28 mouse cellular contexts compared by ENCODE assay signal in the genomic region with DNA sequence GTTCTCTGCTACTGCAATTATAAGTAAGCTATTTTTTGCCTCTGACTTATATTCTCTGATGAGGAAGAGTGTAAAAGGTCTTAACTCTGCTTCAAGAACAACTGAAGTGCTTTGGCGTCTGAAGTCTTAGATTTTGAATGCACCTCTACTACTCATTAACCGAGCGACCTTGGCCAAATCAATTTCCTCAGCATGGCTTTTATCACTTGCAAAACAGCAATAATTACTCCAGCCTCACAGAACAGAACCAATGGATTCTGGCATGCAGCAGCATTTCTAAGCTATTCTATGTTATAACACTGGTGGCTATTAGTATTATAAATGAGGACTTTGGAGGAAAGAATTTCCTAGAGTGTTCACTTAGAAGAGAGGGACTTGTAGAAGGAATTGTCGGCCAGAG.
DNase-seq lines count a peak whose midpoint lies in the region; ATAC-seq and TF ChIP-seq lines count a peak whose summit lies in the region.
"Had no signal": no experiment of that assay in that cellular context is flagged by ENCODE, and none has a peak within 500 bp of the region (broad histone marks: within the 10 kb centered on the region; RNA-seq: fewer than 3 reads in every experiment).

No protein-coding gene starts in this region.

- no peak overlapping the region for H3K4me2 ChIP-seq in kidney, embryonic 15.5 days
- H3K4me2 ChIP-seq: embryonic facial prominence, embryonic 13.5 days; forebrain, embryonic 15.5 days; heart, embryonic 15.5 days; liver, embryonic 13.5 days; midbrain, embryonic 13.5 days; stomach, embryonic 15.5 days had no signal

- TF ChIP-seq POLR2A in kidney, adult 2 months (IDR thresholded peaks at IDR 0.05; ENCODE audit: low read depth, low read length): no peak
- no peak for TF ChIP-seq POLR2A in brain, embryonic 14.5 days (IDR thresholded peaks at IDR 0.05; ENCODE audit: borderline replicate concordance, extremely low read depth, insufficient read depth, insufficient read length, poor library complexity, severe bottlenecking)

- WGBS in kidney, adult 2 months: 37% methylated on average over 4 of the region's 4 CpGs
- WGBS in kidney, embryonic 15.5 days: 51% methylated on average over 4 of the region's 4 CpGs
- WGBS in limb, embryonic 10.5 days: 39% methylated on average over 4 of the region's 4 CpGs

- no peak overlapping the region for H3K4me3 ChIP-seq in kidney, adult 2 months (ENCODE audit: insufficient read depth, low read depth, low read length)
- H3K4me3 ChIP-seq in kidney, embryonic 15.5 days (replicated peaks): no peak overlapping the region
- H3K4me3 ChIP-seq in limb, embryonic 10.5 days: no peak overlapping the region
- H3K4me3 ChIP-seq: embryonic facial prominence, embryonic 13.5 days; forebrain, embryonic 10.5 days; forebrain, embryonic 15.5 days; gastrocnemius, adult 2 months; heart, embryonic 15.5 days; liver, embryonic 13.5 days; midbrain, embryonic 13.5 days; stomach, embryonic 15.5 days had no signal

- DNase-seq in kidney, adult 2 months: peak; percentile 47
- DNase-seq in kidney, postnatal 4 days: no peak
- peak; percentile 36 for DNase-seq in brain, embryonic 14.5 days (ENCODE audit: low read depth)
- no peak for DNase-seq in limb, embryonic 10.5 days (ENCODE audit: low spot score)
- DNase-seq in cerebellum, postnatal 36 days: no peak
- no peak for DNase-seq in frontal cortex, postnatal 10 days (ENCODE audit: low spot score in 2 of 2)
- no peak for DNase-seq in heart, adult 18-20 months
- DNase-seq: adrenal gland, postnatal 10 days; cerebellum, adult 11 months; cerebellum, adult 9-10 months; gastrocnemius, adult 2 months; layer of hippocampus, postnatal 36 days; liver, embryonic 13.5 days; lung, adult 18-20 months; lung, postnatal 4 days; retina, postnatal 1 day; right cerebral cortex, postnatal 14 days; thymus, postnatal 14 days had no signal

- H3K27ac ChIP-seq in kidney, adult 2 months (ENCODE audit: insufficient read depth, low read depth, low read length): no peak overlapping the region
- H3K27ac ChIP-seq in kidney, embryonic 15.5 days: peak overlapping the region; percentile 66
- peak overlapping the region; percentile 61 for H3K27ac ChIP-seq in limb, embryonic 10.5 days
- H3K27ac ChIP-seq: embryonic facial prominence, embryonic 13.5 days; forebrain, embryonic 10.5 days; forebrain, embryonic 15.5 days; gastrocnemius, adult 2 months; heart, embryonic 15.5 days; liver, embryonic 13.5 days; midbrain, embryonic 13.5 days; stomach, embryonic 15.5 days had no signal

- no peaks in the 10 kb centered on the region for H3K27me3 ChIP-seq in kidney, adult 2 months (replicated peaks; ENCODE audit: control insufficient read depth, insufficient read depth, low read length)
- H3K27me3 ChIP-seq in kidney, embryonic 15.5 days: no peaks in the 10 kb centered on the region
- H3K27me3 ChIP-seq in limb, embryonic 10.5 days (ENCODE audit: low read depth, poor library complexity, severe bottlenecking): no peaks in the 10 kb centered on the region
- H3K27me3 ChIP-seq: embryonic facial prominence, embryonic 13.5 days; forebrain, embryonic 15.5 days; heart, embryonic 15.5 days; liver, embryonic 13.5 days; midbrain, embryonic 13.5 days; stomach, embryonic 15.5 days had no signal

- no peaks in the 10 kb centered on the region for H3K4me1 ChIP-seq in kidney, adult 2 months (ENCODE audit: control insufficient read depth, insufficient read depth, low read length)
- peaks cover 26% of the 10 kb centered on the region for H3K4me1 ChIP-seq in kidney, embryonic 15.5 days
- peaks cover 52% of the 10 kb centered on the region for H3K4me1 ChIP-seq in limb, embryonic 10.5 days
- H3K4me1 ChIP-seq: heart, embryonic 15.5 days; liver, embryonic 13.5 days; midbrain, embryonic 13.5 days; stomach, embryonic 15.5 days had no signal

- no peak; the same call in 1 of the 2 replicates for ATAC-seq in kidney, embryonic 15.5 days (replicated peaks; ENCODE audit: low FRiP score)
- ATAC-seq: forebrain, embryonic 15.5 days; hindbrain, embryonic 16.5 days; lung, postnatal 0 days; midbrain, embryonic 13.5 days had no signal

- no peak overlapping the region for H3K9ac ChIP-seq in kidney, embryonic 15.5 days
- H3K9ac ChIP-seq: embryonic facial prominence, embryonic 13.5 days; forebrain, embryonic 15.5 days; heart, embryonic 15.5 days; liver, embryonic 13.5 days; midbrain, embryonic 13.5 days; stomach, embryonic 15.5 days had no signal

- TF ChIP-seq CTCF in kidney, adult 2 months (conservative IDR thresholded peaks at IDR 0.05; ENCODE audit: insufficient read depth, insufficient read length, low read depth, low read length): no peak
- TF ChIP-seq CTCF in brain, embryonic 14.5 days (IDR thresholded peaks at IDR 0.05; ENCODE audit: borderline replicate concordance, extremely low read depth, insufficient read depth, insufficient read length): no peak

- no peaks in the 10 kb centered on the region for H3K36me3 ChIP-seq in kidney, adult 2 months (ENCODE audit: control insufficient read depth, insufficient read depth, low read length)
- H3K36me3 ChIP-seq in kidney, embryonic 15.5 days: no peaks in the 10 kb centered on the region
- peaks cover 4% of the 10 kb centered on the region; the same call in 1 of the 2 replicates for H3K36me3 ChIP-seq in limb, embryonic 10.5 days
- H3K36me3 ChIP-seq: embryonic facial prominence, embryonic 13.5 days; forebrain, embryonic 15.5 days; G1E; heart, embryonic 15.5 days; liver, embryonic 13.5 days; midbrain, embryonic 13.5 days; stomach, embryonic 15.5 days had no signal

- no peaks in the 10 kb centered on the region for H3K9me3 ChIP-seq in kidney, embryonic 15.5 days (replicated peaks)
- no peaks in the 10 kb centered on the region for H3K9me3 ChIP-seq in limb, embryonic 10.5 days (replicated peaks)
- H3K9me3 ChIP-seq: forebrain, embryonic 15.5 days; G1E; heart, embryonic 15.5 days; liver, embryonic 13.5 days; midbrain, embryonic 13.5 days; stomach, embryonic 15.5 days had no signal

Comparison
In these comparisons a context has a peak if more than half of its experiments do, and no peak if none do; other contexts are left out.
1. DNase-seq: peak in kidney, adult 2 months (single experiment) and brain, embryonic 14.5 days (single experiment); none in kidney, postnatal 4 days (0 of 2), limb, embryonic 10.5 days (single experiment), cerebellum, postnatal 36 days (0 of 2), frontal cortex, postnatal 10 days (0 of 2) and heart, adult 18-20 months (0 of 2).